Mouse (Mus musculus) CH12.LX (cell line): ENCODE data around the gene Gdpd5.
A peak's percentile ranks its signal among the peaks of the same experiment; 100 is the strongest.

ENCODE experiments used
- BHLHE40 ChIP-seq: IDR thresholded peaks from 2 replicates; pipeline ENCODE4 v1.6.1; 2011; ENCODE audit warnings: mild to moderate bottlenecking, low read depth, low read length, improper control_type of control experiment
- CTCF ChIP-seq, 2 experiments: IDR thresholded peaks in 1 of 2; conservative IDR thresholded peaks in 1 of 2; 2 replicates each; pipeline ENCODE4 v1.5.1; 2011 to 2012; ENCODE audit warnings: low read depth in 2 of 2, low read length in 2 of 2, improper control_type of control experiment in 1 of 2, inconsistent platforms in 1 of 2, mild to moderate bottlenecking in 1 of 2, moderate library complexity in 1 of 2
- ETS1 ChIP-seq: conservative IDR thresholded peaks from 2 replicates; pipeline ENCODE4 v1.6.1; 2012; ENCODE audit warnings: low read depth, mild to moderate bottlenecking, inconsistent platforms, low read length, improper control_type of control experiment, moderate library complexity
- GABPA ChIP-seq: IDR thresholded peaks from 2 replicates; pipeline ENCODE4 v1.6.1; 2012; ENCODE audit warnings: low read depth, low read length, improper control_type of control experiment, inconsistent platforms; ENCODE audit not compliant: insufficient replicate concordance
- JUN ChIP-seq: IDR thresholded peaks from 2 replicates; pipeline ENCODE4 v1.6.1; 2011; ENCODE audit warnings: low read depth, mild to moderate bottlenecking, low read length, improper control_type of control experiment, moderate library complexity; ENCODE audit not compliant: insufficient read depth
- PAX5 ChIP-seq: IDR thresholded peaks from 2 replicates; pipeline ENCODE4 v1.6.1; 2012; ENCODE audit warnings: low read length, inconsistent platforms, mixed read lengths
- POLR2A ChIP-seq: IDR thresholded peaks from 2 replicates; pipeline ENCODE4 v1.6.1; 2011; ENCODE audit warnings: low read depth, mild to moderate bottlenecking, improper control_type of control experiment, low read length
- POLR2AphosphoS2 ChIP-seq: IDR thresholded peaks from 2 replicates; pipeline ENCODE4 v1.6.1; 2011; ENCODE audit warnings: low read depth, low read length, improper control_type of control experiment
- RCOR1 ChIP-seq: conservative IDR thresholded peaks from 2 replicates; pipeline ENCODE4 v1.6.1; 2012; ENCODE audit warnings: low read depth, mild to moderate bottlenecking, inconsistent platforms, low read length, improper control_type of control experiment
- TCF12 ChIP-seq: IDR thresholded peaks from 2 replicates; pipeline ENCODE4 v1.6.1; 2014; ENCODE audit warnings: low read depth, mild to moderate bottlenecking, inconsistent platforms, low read length, improper control_type of control experiment
- USF1 ChIP-seq: IDR thresholded peaks from 2 replicates; pipeline ENCODE4 v1.6.1; 2014; ENCODE audit warnings: low read depth, mild to moderate bottlenecking, inconsistent platforms, low read length, improper control_type of control experiment
- USF2 ChIP-seq: conservative IDR thresholded peaks from 2 replicates; pipeline ENCODE4 v1.6.1; 2011; ENCODE audit warnings: low read depth, low read length, improper control_type of control experiment
- ZC3H11A ChIP-seq: IDR thresholded peaks from 2 replicates; pipeline ENCODE4 v1.6.1; 2012; ENCODE audit warnings: low read depth, mild to moderate bottlenecking, inconsistent platforms, low read length, improper control_type of control experiment
- ZMIZ1 ChIP-seq: IDR thresholded peaks from 2 replicates; pipeline ENCODE4 v1.6.1; 2012; ENCODE audit warnings: low read depth, mild to moderate bottlenecking, inconsistent platforms, low read length, improper control_type of control experiment

- no peak for TF ChIP-seq CTCF (conservative IDR thresholded peaks at IDR 0.05 in 1 of 2, IDR thresholded peaks at IDR 0.05 in 1 of 2; ENCODE audit: low read depth in 2 of 2, low read length in 2 of 2)
- no peak for TF ChIP-seq ZMIZ1
- no peak for TF ChIP-seq GABPA
- no peak for TF ChIP-seq USF1
- no peak for TF ChIP-seq POLR2A
- TF ChIP-seq ETS1 = no peak
- no peak for TF ChIP-seq JUN
- no peak for TF ChIP-seq USF2
- TF ChIP-seq PAX5 = no peak
- 0 out of 2 replicates have a peak, but pooled peaks have one; percentile 13 for TF ChIP-seq TCF12
- no peak for TF ChIP-seq RCOR1
- TF ChIP-seq ZC3H11A = no peak
- peak; percentile 59 for TF ChIP-seq BHLHE40
- TF ChIP-seq POLR2AphosphoS2 = no peak
These were observed 1.1 kb downstream of the Gdpd5 start for GRCm38 (mm10) chr7:99382088-99383000.
